7 mouse cellular contexts compared by ENCODE assay signal in genomic region chr11:60182116-60182670, GRCm38 (mm10). TPM values are rescaled to one million over a fixed set of nuclear protein-coding genes. Genes with fewer than 3 reads are reported as not detected.
DNase-seq lines count a peak whose midpoint lies in the region; ATAC-seq lines count a peak whose summit lies in the region.

No protein-coding gene starts in this region.

- H3K27me3 ChIP-seq in limb, embryonic 12.5 days: no peaks in the 10 kb centered on the region
- H3K27me3 ChIP-seq in limb, embryonic 10.5 days (ENCODE audit: low read depth, poor library complexity, severe bottlenecking): no peaks in the 10 kb centered on the region
- no peaks in the 10 kb centered on the region for H3K27me3 ChIP-seq in embryonic facial prominence, embryonic 14.5 days (replicated peaks; ENCODE audit: control insufficient read depth, insufficient read depth, low read length)
- H3K27me3 ChIP-seq in intestine, embryonic 14.5 days (replicated peaks; ENCODE audit: control insufficient read depth, insufficient read depth, low read length): no peaks in the 10 kb centered on the region
- H3K27me3 ChIP-seq in neural tube, embryonic 15.5 days (replicated peaks): no peaks in the 10 kb centered on the region

- DNase-seq in limb, embryonic 10.5 days (ENCODE audit: low spot score): no peak
- DNase-seq in embryonic facial prominence, embryonic 14.5 days (ENCODE audit: low spot score): peak; percentile 90
- no peak for DNase-seq in intestine, embryonic 14.5 days (ENCODE audit: low spot score)
- DNase-seq in right cerebral cortex, postnatal 25 days: no peak
- DNase-seq in frontal cortex, postnatal 25 days (ENCODE audit: low spot score in 2 of 2): no peak

- peak overlapping the region; percentile 60; the same call in 1 of the 2 replicates for H3K27ac ChIP-seq in limb, embryonic 12.5 days
- no peak overlapping the region for H3K27ac ChIP-seq in limb, embryonic 10.5 days
- peak overlapping the region; percentile 45; the same call in 1 of the 2 replicates for H3K27ac ChIP-seq in embryonic facial prominence, embryonic 14.5 days (replicated peaks; ENCODE audit: low read depth, low read length)
- peak overlapping the region; percentile 45 for H3K27ac ChIP-seq in intestine, embryonic 14.5 days (ENCODE audit: low read depth)
- peak overlapping the region; percentile 83 for H3K27ac ChIP-seq in neural tube, embryonic 15.5 days (replicated peaks)

- H3K4me3 ChIP-seq in limb, embryonic 12.5 days (replicated peaks): no peak overlapping the region
- H3K4me3 ChIP-seq in limb, embryonic 10.5 days: no peak overlapping the region
- no peak overlapping the region for H3K4me3 ChIP-seq in embryonic facial prominence, embryonic 14.5 days (ENCODE audit: low read depth, low read length)
- no peak overlapping the region for H3K4me3 ChIP-seq in intestine, embryonic 14.5 days (ENCODE audit: low read depth, low read length)
- no peak overlapping the region for H3K4me3 ChIP-seq in neural tube, embryonic 15.5 days (replicated peaks)

- H3K4me2 ChIP-seq in limb, embryonic 12.5 days: peak overlapping the region; percentile 8; the same call in 1 of the 2 replicates
- peak overlapping the region; percentile 1; the same call in 1 of the 2 replicates for H3K4me2 ChIP-seq in embryonic facial prominence, embryonic 14.5 days (ENCODE audit: low read depth, low read length)
- no peak overlapping the region for H3K4me2 ChIP-seq in intestine, embryonic 14.5 days (ENCODE audit: low read length)
- peak overlapping the region; percentile 26 for H3K4me2 ChIP-seq in neural tube, embryonic 15.5 days

- peaks cover 43% of the 10 kb centered on the region for H3K36me3 ChIP-seq in limb, embryonic 12.5 days
- H3K36me3 ChIP-seq in limb, embryonic 10.5 days: peaks cover 61% of the 10 kb centered on the region
- peaks cover 30% of the 10 kb centered on the region for H3K36me3 ChIP-seq in embryonic facial prominence, embryonic 14.5 days (ENCODE audit: control insufficient read depth, insufficient read depth, low read length)
- H3K36me3 ChIP-seq in intestine, embryonic 14.5 days (ENCODE audit: control insufficient read depth, insufficient read depth, low read length): peaks cover 31% of the 10 kb centered on the region
- H3K36me3 ChIP-seq in neural tube, embryonic 15.5 days: peaks cover 16% of the 10 kb centered on the region

- H3K9ac ChIP-seq in limb, embryonic 12.5 days (replicated peaks): 0 out of 2 replicates have a peak overlapping the region, but pooled peaks have one; percentile 31
- H3K9ac ChIP-seq in embryonic facial prominence, embryonic 14.5 days (ENCODE audit: low read depth, low read length): no peak overlapping the region
- no peak overlapping the region for H3K9ac ChIP-seq in intestine, embryonic 14.5 days (ENCODE audit: low read length)
- H3K9ac ChIP-seq in neural tube, embryonic 15.5 days (replicated peaks): 0 out of 2 replicates have a peak overlapping the region, but pooled peaks have one; percentile 14

- peaks cover 83% of the 10 kb centered on the region for H3K4me1 ChIP-seq in limb, embryonic 12.5 days (replicated peaks)
- peaks cover 87% of the 10 kb centered on the region for H3K4me1 ChIP-seq in limb, embryonic 10.5 days
- peaks cover 77% of the 10 kb centered on the region for H3K4me1 ChIP-seq in embryonic facial prominence, embryonic 14.5 days (ENCODE audit: control insufficient read depth, insufficient read depth, low read length)
- peaks cover 78% of the 10 kb centered on the region for H3K4me1 ChIP-seq in intestine, embryonic 14.5 days (replicated peaks; ENCODE audit: control insufficient read depth, insufficient read depth, low read length)
- H3K4me1 ChIP-seq in neural tube, embryonic 15.5 days: peaks cover 97% of the 10 kb centered on the region

- 77% methylated on average over 12 of the region's 12 CpGs for WGBS in limb, embryonic 12.5 days
- WGBS in limb, embryonic 10.5 days: 82% methylated on average over 12 of the region's 12 CpGs
- WGBS in embryonic facial prominence, embryonic 14.5 days: 72% methylated on average over 12 of the region's 12 CpGs
- WGBS in intestine, embryonic 14.5 days: 79% methylated on average over 12 of the region's 12 CpGs
- WGBS in neural tube, embryonic 15.5 days: 67% methylated on average over 12 of the region's 12 CpGs

- H3K9me3 ChIP-seq in limb, embryonic 12.5 days: no peaks in the 10 kb centered on the region
- H3K9me3 ChIP-seq in limb, embryonic 10.5 days (replicated peaks): no peaks in the 10 kb centered on the region
- H3K9me3 ChIP-seq in embryonic facial prominence, embryonic 14.5 days (ENCODE audit: control insufficient read depth, low read length): no peaks in the 10 kb centered on the region
- H3K9me3 ChIP-seq in intestine, embryonic 14.5 days (ENCODE audit: control insufficient read depth, low read length): no peaks in the 10 kb centered on the region
- H3K9me3 ChIP-seq in neural tube, embryonic 15.5 days (replicated peaks): no peaks in the 10 kb centered on the region

- no peak for ATAC-seq in limb, embryonic 12.5 days (ENCODE audit: insufficient number of reproducible peaks, insufficient read depth, low FRiP score, low TSS enrichment, low read depth)
- peak; percentile 34; the same call in 1 of the 2 replicates for ATAC-seq in embryonic facial prominence, embryonic 14.5 days (ENCODE audit: low read depth)
- no peak for ATAC-seq in intestine, embryonic 14.5 days (replicated peaks; ENCODE audit: low FRiP score, low TSS enrichment, low read depth)
- no peak for ATAC-seq in neural tube, embryonic 15.5 days (ENCODE audit: low FRiP score)

RNA-seq across cellular contexts. Expression of gene Srebf1, which starts 40.2 kb away (rescaled TPM):
- 54.1 and 61.2 TPM in 2 replicates for polyA plus RNA-seq in limb, embryonic 12.5 days (2016; fragmentation: Nextera tagmentation; extraction: Ambion mirVana)
- 56.2 and 56.6 TPM in 2 replicates for polyA plus RNA-seq in limb, embryonic 10.5 days (2016; fragmentation: Nextera tagmentation; extraction: Ambion mirVana)
- 58.3 and 67.6 TPM in 2 replicates for polyA plus RNA-seq in embryonic facial prominence, embryonic 14.5 days (2014; fragmentation: Nextera tagmentation; extraction: Ambion mirVana)
- 85.0 and 97.7 TPM in 2 replicates for polyA plus RNA-seq in intestine, embryonic 14.5 days (2014; fragmentation: Nextera tagmentation; extraction: Ambion mirVana)
- polyA plus RNA-seq in neural tube, embryonic 15.5 days (2015; fragmentation: Nextera tagmentation; extraction: Ambion mirVana): 44.2 and 50.0 TPM in 2 replicates

Comparison
In these comparisons a context has a peak if more than half of its experiments do, and no peak if none do; other contexts are left out.
1. H3K9ac ChIP-seq: peak in limb, embryonic 12.5 days (single experiment) and neural tube, embryonic 15.5 days (single experiment); none in embryonic facial prominence, embryonic 14.5 days (single experiment) and intestine, embryonic 14.5 days (single experiment).